Mouse (Mus musculus) cortical plate, adult 2 months (tissue): Measurements from ENCODE around the gene Ubqln4.

Experiments
- CTCF ChIP-seq: fragments of 200-500 bp; IDR thresholded peaks from 2 replicates; pipeline ENCODE4 v1.5.1; 2011; ENCODE audit warnings: mild to moderate bottlenecking, control low read depth, low read length; ENCODE audit not compliant: insufficient read depth; ENCODE audit errors: extremely low read depth
- POLR2A ChIP-seq: fragments of 200-500 bp; IDR thresholded peaks from 2 replicates; pipeline ENCODE4 v1.6.1; 2011; ENCODE audit warnings: mild to moderate bottlenecking, low read length, control low read depth; ENCODE audit not compliant: insufficient read depth; ENCODE audit errors: extremely low read depth

DNA sequence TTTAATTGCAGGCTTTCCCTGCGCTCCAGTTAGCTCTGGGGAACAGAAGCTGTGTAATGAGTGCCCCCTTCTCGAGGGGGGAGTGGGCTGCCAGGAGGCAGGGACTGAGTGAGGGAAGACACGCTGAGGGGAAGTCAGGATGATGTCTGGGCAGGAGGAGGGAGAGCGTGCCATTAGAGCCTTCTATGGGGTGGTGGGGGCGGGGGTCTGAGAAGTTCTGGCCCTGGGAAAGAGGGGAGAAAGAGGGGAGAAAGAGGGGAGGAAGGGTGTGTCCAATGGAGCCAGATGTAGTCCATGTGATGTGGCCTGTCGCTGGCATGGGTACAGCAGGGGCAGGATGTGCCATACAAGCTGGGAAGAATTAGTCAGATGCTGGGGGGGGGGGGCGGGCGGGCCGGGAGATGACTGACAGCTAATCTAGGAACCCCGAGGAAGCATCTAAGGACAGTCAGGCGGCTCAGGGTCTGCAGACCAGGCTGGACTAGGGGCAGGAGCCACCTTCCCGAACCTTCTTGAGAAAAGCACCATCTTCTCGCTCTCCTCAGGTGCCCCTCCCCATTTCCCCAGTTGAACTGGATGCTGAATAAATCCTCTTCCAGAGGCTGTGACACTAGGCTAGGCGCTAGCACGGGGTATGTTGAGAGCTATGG is 40.5 kb upstream of the Ubqln4 start:
- TF ChIP-seq POLR2A (no peak), CTCF (no peak)
